Mouse (Mus musculus) layer of hippocampus, adult 18-20 months (tissue): ENCODE results near the gene Kcnj10. TPM values are rescaled to one million over a fixed set of nuclear protein-coding genes. Genes with fewer than 3 reads are reported as not detected.

Experiments
- DNase-seq, 2 experiments: peaks; one replicate each; pipeline ENCODE4 v3.0.0; 2022; ENCODE audit warnings: low spot score in 2 of 2
- long read RNA-seq: library from polyadenylated mRNA; stranded (forward); transcript quantifications from one replicate; pipeline ENCODE4 v2.0.0, GENCODE M21; 2021
- total RNA-seq, 2 experiments: library from RNA; stranded (reverse); gene quantifications; 2 replicates each; pipeline ENCODE4 v1.2.3; 2021

The Kcnj10 gene
- total RNA-seq, result 10 to 100 TPM; 82.6 to 88.4 TPM
- long read RNA-seq, full-length matches to known transcripts, result 2 of 11 reads
- long read RNA-seq, partial matches to known transcripts, result 0 of 11 reads
- long read RNA-seq, other reads (novel, unspliced or antisense), result 9 of 11 reads

DNA sequence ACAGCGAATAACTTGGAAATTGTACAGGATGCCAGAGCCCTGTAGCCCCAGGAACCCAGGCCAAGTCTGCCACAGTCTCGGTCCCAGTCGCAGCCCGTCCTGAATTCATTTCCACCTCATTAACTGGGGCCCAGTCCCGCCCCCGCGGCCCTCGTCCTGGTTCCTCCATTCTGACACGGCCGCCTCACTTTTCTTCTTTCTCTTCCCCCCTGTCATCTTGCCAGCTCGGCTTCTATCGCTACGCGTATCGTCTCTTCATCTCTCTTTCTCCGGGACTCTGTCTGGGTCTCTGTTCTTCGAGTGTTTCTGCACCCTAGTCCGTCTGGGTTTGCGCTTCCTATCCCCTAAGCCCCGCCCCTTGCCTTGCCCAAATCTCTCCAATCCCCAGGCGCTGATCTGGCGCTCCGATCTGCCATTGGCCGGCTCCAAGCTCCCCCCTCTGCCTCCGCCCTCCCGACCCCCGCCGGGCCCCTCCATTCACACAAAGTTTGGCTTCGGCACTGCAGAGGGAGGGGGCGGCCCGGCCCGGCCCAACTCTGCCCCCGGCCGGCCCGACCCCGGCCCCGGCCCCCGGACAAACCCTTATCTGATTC, at the start of gene Kcnj10:
TSS of gene Kcnj10 (plus strand) at position 482 of the 593 bp plus-strand sequence.
- peak; percentile 67 to 86 for DNase-seq

DNA sequence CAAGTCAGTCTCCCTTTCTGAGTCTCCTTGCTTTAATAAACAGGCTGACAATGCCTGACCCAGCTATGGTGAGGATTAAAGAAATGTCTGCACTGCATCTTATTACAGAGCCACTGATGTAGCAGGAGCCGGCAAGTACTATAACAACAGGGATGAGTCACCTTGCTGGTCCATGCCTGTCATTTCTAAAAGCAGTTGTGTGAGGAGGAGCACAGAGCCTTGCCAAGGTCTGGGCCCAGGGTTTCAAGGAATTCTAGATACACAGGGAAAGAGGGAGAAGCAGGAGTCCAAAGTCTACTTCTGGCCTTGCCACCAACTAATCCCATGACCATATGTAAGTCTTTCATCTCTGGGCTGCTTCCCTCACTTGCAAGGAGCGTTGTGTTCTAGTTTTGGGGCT, 48.1 kb upstream of the Kcnj10 start:
- DNase-seq, result no peak

DNA sequence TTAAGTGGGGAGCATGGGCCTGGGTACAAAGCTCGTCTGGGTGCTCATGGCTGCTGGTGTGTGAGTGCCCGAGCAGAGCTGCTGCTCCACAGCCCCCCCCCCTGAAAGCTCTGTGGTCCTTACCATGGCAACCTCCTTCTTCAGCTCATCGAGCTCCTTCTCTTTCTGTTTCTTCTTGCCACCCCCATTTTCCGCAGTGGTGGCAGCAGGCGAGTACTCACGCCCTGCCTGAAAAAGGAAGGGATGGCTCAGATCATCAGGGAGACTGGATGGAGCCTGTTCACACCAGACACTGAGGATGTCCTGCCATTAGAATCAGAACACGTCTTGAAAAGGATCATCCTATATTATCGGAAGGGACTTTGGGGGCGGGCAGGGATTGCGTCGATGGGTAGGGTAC, 47.6 kb upstream of the Kcnj10 start:
- DNase-seq, result no peak

DNA sequence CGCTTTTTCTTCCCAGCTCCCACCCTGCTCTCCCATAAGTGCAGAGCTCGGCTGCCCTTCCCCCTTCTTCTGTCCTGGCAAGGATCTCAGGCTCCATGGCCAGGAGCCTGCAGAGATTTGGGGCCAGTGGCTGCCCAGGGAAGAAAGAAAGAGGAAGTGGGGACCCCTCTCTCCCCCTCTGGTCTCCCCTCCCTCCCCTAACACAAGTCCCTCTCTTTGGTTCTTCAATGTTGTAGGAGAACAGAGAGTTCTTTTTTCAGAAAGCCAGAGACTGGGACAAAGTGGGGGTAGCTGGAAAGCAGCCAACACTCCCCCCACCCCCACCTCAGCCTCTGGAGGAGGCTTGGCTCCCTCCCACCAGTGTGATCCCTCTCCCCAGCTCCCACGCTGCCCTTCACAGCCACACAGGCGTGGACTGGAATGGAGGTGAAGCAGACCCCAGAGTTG, 45.2 kb upstream of the Kcnj10 start:
- DNase-seq, result peak in 1 of 2 experiments; percentile 63

DNA sequence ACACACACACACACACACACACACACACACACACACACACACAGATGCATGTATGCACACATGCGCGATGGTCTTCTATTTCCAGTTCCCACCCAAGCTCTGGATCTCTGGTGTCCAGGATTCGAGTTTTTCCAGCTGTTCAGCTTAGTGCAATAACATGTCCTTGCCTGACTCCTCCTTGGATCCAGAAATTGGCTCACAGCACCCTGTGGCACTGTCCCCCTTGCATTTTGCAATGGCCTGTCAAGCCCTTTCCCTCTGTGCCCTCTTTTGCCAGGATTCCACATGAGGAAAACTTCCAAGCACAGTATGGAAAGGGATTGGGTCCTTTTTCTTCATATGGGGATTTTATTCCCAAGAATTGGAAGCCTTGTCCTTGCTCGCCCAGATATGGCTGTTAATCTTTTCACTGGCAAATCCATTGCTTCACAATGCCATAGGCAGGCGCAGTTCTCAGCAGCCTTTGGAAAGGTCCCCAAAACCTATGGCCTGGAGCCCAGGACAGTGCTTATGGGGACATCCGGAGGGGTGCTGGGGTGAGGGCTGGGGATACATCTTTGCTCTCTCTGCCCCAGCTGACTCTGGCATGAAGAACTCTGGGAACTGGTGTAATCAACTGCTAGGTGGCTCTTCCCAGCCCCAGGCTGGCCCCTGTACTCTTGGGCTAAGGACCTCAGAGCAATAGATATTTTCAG, 44.0 kb upstream of the Kcnj10 start:
- no peak for DNase-seq

DNA sequence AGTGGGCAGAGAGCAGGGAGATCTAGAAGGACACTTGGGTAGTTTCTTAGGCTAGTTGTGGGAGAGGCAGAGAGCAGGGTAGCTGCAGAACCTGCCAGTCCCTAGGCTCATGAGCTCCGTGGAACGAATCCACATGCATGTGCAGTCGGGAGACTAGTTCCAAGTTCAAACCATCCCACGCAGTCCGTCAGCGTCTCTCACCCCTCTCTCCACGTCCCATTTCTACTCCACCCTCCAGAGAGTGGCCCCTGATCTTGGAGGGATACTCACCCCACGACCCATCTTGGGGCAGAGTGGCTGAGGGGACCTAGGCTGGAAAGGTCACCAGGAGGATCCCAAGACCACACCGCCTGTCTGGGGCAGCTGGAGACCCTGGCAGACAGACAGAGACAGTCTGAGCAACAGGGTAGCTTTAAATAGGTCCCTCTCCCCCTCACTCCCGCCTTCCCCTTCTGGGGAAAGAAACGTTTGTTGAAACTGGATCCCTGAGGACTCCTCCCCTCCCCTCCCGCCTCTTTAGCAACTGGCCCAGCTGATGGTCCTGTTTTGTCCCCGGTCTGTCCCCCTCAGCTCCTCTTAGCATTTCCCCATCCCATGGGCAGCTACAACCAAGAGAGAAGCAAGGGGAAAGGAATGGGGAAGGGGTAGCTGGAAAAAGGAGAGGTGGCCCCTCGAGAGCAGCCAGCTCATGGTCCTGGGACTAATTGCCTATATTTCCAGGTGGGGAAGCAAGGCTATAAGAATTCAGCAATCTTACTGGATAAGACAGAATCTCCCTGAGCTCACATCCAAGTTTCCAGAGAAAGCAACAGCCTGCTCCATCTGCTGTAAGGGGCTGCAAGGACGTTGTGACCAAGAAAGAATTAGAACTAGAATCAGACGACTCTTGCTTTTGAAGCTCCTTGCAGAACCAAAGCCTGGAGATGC, 43.1 kb upstream of the Kcnj10 start, which contains the start of gene Atp1a2:
TSS of gene Atp1a2 (minus strand) at position 454 of the 927 bp plus-strand sequence.
- peak in 1 of 2 experiments; percentile 74 for DNase-seq

DNA sequence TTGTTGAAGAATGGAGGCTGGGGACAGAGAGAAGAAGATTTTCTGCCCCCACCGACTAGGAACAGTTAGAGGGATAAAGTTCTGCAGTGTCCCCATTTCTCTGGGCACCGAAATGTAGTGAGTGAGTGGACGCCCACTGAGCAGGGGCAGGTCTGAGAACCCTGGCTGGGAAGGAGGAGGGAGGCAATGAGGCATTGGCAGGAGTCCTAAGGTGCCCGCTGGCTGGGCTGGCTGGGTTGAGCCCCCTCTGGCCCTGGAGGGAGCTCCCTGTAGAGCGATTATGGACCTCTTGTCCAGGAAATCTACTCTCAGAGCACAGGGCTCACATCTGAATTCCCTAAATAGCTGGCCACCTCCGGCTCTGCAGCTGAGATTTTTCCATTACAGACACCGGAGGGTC, 41.5 kb upstream of the Kcnj10 start:
- no peak for DNase-seq

DNA sequence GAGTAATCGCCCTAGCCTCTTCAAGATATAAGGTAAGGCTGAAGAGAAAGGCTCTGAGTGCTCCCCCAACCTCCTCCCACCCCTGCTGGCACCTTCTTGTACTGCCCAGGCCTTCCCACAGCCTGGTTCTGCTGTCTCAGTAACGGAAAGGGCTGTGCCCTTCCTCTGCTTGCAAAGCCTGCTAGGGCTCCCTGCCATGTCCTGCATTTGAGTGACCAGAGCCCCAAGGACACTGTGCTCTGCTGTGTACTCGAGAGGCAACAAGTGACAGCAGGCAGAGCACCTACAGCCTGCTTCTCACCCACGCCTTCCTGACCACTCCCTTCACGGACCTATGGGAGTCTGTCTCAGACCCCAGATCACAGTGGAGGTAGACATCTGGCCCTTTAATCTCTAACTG, 40.8 kb upstream of the Kcnj10 start:
- DNase-seq, result no peak

DNA sequence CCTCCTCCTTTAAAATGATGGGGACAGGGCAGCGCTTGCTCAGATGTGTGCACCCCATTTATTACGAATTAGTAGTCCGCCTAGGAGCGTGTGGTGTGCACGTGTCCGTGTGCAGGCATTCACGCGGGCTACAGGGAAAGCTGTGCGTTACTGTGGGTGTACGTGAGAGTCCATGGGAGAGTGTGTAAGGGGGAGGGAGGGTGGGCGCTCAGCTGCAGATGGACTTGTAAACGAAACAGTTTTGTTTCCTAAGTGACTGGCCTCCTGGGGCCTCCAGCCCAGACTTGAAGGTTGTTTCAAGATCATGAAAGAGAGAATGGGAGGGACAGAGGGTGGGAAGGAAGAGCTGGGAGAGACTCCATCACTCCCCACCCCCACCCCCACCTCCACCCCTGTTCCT, 39.8 kb upstream of the Kcnj10 start:
- DNase-seq, result no peak

DNA sequence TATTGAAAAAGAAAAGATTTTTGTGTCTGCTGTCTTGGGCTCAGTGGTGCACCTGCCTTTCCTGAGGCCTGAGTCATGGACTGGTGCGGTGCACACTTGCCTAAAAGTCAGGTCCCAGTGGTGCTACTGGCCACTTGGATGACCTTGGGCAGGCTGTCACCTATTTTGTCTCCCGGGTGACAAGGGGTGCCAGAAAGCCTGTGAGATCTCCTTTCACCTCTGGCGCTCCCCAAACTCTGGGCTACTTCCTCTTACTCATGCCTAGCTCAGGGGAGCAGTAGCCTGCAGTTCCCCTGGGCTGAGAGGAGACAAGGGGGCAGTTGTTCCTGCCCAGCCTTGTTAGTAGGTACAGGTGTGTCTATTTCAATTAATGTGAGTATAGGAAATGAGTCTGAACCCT, 38.7 kb upstream of the Kcnj10 start:
- no peak for DNase-seq

DNA sequence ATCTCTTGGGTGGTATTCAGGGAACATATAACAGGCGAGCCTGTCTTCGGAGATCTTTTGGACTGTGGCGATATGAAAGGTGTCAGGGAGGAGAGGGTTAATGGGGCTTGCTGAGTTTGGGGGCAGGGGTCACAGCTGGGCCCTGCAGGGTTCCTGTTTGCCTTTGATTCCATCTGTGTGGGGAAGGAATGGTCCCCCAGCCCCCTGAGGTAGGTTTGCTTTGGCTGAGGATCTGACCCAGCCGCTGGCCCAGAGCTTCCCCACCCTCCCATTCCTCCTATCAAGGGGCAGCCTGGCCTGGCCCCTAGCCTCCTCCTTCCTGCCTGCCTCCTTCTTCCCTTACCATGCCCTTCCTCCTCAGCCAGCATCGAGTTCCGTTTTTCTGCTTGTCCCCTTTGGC, 38.2 kb upstream of the Kcnj10 start:
- no peak for DNase-seq

DNA sequence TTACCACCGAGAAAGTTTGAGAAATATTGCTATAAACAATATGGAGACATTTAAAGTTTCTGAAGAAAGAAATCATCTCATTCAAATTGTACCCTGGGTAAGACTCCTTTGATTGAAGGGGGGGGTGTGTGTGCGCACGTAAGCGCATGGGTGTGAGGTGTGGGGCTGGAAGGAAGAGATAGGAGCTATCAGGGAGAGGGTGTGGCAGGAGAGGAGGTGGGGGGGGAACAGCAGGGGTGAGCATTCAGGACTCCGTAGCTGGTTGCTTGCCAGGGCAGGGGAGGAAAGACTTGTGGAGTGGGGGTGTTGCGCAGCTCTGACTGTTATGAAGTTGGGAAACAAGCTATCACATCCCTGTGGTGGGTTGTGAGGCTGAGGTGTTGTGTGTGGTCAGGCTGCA, 36.6 kb upstream of the Kcnj10 start:
- DNase-seq, result no peak

DNA sequence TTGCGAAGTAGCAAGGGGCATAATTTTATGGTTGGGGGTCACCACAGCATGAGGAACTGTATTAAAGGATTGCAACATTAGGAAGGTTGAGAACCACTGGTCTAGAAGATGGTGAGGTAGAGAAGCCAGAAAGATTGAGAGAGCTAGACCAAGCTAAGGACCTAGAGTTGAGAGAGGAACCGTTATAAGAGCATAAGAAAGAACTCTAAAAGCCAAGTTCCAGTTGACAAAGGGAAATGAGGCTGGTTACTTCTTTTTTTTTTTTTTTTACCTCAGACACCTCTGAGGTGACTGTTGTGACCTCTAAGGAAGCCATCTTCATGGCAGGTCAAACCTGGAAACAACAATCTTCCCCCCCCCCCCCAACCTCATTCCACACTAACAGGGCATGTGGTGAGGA, 35.9 kb upstream of the Kcnj10 start:
- DNase-seq, result no peak

DNA sequence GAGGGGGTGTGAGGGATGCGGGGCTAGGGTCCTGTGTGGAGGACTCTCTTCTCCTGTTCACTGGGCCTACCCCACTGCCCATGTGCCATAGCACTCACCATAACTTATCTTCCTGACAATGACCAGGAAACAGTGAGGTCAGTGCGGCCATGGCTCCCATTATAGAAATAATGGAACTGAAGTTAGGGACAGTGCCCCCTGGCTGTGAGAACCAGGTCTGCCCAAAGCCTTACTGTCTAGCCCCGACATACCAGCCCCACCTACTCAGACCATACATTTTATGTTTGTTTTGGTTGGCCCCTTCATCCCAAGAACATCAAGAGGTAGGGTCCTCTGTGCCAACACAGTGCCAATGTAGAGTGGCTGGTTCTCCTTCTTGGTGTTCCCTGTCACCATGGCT, 35.4 kb upstream of the Kcnj10 start:
- no peak for DNase-seq

DNA sequence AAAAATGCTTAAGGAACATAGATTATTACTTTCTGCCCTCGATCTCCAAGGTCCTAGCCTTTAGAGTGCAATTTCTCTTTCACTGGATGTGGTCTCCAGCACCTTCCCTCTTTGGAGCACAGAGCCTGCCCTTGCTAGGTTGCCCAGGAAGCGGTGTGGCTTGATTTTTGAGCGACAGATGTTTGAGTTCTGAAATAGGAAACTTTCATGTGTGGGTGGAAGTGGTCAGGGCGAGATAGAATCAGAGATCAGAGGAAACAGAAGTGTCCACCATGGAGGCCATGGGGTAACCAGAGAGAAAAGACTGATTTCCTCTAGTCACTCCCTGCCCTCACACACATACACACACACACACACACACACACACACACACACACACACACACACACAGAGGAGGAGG, 34.8 kb upstream of the Kcnj10 start:
- no peak for DNase-seq

DNA sequence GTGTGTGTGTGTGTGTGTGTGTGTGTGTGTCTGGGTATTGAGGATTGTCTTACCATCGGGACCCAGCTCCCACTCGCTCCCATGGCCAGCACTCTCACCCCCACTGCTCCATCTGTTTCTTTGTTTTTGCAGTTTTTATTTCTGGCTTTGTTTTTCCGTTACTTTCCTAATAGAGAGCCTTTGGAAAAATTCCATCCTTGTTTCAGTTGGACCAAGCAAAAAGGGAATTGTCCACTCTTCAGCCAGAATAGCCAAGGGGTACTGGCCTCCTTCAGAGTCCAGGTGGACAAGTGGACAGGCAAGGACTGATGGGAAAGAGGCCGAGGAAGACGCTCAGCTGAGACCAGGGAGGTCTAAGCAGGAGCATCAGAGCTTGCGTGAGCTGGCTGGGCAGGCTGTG, 34.1 kb upstream of the Kcnj10 start:
- DNase-seq, result peak in 1 of 2 experiments; percentile 77

DNA sequence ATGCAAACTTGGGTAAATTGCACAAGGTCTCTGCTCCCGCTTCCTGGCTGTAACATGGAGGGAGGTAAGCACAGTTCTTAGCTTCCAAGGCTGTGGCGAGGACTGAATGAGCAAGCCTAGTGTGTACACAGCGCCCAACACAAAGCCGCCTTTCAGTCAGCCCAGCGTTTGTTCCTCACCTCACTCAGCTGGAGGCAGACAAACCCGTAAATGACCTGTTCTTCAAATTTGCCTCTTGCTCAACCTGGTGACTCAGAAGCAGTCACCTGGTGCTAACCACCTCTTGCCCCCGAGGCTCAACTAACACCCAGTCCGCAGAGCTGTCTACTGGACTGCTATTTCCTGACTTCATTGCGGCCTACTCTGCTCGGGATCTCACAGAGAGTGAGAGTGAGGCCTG, 33.1 kb upstream of the Kcnj10 start:
- DNase-seq, result no peak

DNA sequence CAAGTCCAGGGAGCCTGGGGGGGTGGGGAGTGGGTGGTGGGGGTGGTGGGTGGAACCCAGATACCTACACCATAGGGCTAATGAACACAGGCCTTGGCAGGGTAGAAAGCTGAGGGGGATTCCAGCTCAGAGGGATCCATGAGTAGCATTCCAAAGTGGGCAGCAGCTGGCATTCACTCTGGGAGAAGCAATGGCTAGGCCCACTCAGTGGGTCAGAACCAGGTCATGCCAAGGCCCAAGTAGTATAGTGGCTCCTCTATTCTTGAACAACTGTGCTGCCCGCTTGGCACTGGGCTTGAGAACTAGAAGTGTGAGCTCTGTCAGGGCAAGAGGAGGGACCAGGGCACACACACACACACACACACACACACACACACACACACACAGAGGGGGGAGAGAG, 32.6 kb upstream of the Kcnj10 start:
- no peak for DNase-seq

DNA sequence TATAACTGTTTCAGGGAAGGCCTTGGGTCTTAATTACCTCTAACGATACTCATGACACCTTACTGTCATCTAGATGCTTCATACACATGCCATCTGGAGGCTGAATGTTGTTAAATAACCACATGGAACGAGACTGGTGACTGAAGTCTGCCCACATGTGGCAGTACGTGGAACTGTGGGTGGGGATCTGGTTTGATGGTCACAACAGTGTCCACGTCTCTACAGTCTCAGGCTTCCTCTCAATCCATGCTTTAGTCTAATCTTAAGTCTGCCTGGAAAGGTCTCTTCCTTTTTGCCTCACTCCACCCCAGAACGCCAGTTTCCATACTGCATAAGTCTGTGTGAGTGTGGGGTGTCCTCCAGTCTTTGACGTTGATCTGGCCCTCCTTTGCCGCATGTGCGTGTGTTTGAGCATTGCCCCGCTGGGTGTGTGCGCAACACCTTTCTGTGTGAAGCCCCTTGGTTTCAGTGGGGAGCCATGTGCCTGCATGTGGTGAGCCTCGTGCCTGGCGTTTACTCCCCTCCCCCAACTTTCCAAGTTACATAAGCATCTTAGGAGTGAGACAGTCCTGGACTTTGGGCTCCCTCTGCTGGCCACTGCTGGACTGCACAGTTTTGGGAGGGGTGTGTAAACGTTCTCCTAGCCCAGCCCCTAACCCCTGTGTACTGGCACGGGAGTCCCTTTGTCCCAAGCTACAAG, 31.2 kb upstream of the Kcnj10 start:
- peak; percentile 83 to 96 for DNase-seq

DNA sequence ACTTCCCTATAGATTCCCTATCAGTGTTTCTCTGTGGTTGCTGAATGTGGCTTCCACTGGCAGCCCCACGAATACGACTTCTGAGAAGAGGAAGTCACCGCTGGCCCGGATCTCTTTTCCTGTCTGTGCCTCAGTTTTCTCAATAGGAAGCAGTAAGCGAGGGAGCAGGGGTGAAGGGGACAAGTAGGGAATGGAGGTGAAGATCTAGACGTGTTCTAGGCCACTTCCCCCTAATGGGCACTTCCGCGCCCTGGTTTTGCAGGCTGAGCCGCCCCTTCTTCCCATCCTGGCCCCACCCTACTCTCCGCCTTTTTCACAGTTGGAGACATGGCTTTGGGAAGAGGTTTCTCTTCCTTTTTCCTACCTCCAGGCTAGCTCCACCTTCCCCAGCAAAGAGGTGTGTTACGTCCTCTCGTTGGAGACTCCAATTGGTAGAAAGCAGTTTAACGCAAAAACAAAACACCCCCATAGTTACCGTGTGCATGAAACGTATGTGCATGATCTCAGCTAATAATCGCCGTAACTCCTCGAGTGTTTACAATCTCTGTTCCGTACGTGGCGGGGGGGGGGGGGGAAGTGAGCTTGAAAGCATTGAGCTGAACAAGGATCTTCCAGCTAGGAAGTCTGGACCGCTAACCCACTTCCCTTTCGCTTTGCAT, 29.6 kb upstream of the Kcnj10 start:
- peak in 1 of 2 experiments; percentile 74 for DNase-seq
